Mouse (Mus musculus) forebrain, embryonic 14.5 days (tissue): ENCODE results near the gene Sult1d1. TPM values are rescaled to one million over a fixed set of nuclear protein-coding genes. Genes with fewer than 3 reads are reported as not detected.

Experiments used
- ATAC-seq: fragments of 200-750 bp; cut with Nextera tagmentation; 2 replicates; pipeline ENCODE4 v1.8.0; 2017; ENCODE audit warnings: mild to moderate bottlenecking, moderate library complexity
- DNase-seq: peaks from one replicate; pipeline ENCODE4 v3.0.0-alpha.2; 2015; ENCODE audit warnings: low spot score
- H3K27ac ChIP-seq: fragments of 300-500 bp; sonication (generic); 2 replicates; pipeline ENCODE4 v1.5.1; 2014; ENCODE audit warnings: low read depth, mild to moderate bottlenecking, control low read depth, low read length, moderate library complexity
- H3K27me3 ChIP-seq: fragments of 300-500 bp; sonication (generic); replicated peaks from 2 replicates; pipeline ENCODE4 v1.6.1; 2014; ENCODE audit warnings: low read length, control low read depth, mixed read lengths; ENCODE audit not compliant: control insufficient read depth, insufficient read depth
- H3K36me3 ChIP-seq: fragments of 300-500 bp; sonication (generic); 2 replicates; pipeline ENCODE4 v1.6.1; 2014; ENCODE audit warnings: low read length, control low read depth; ENCODE audit not compliant: control insufficient read depth, insufficient read depth
- H3K4me1 ChIP-seq: fragments of 300-500 bp; sonication (generic); 2 replicates; pipeline ENCODE4 v1.6.1; 2014; ENCODE audit warnings: antibody characterized with exemption, low read length, control low read depth; ENCODE audit not compliant: control insufficient read depth, insufficient read depth
- H3K4me2 ChIP-seq: fragments of 300-500 bp; sonication (generic); 2 replicates; pipeline ENCODE4 v1.6.1; 2014; ENCODE audit warnings: mild to moderate bottlenecking, control low read depth, low read length
- H3K4me3 ChIP-seq: fragments of 300-500 bp; sonication (generic); 2 replicates; pipeline ENCODE4 v1.5.1; 2014; ENCODE audit warnings: low read depth, low read length, control low read depth
- H3K9ac ChIP-seq: fragments of 300-500 bp; sonication (generic); 2 replicates; pipeline ENCODE4 v1.6.1; 2014; ENCODE audit warnings: mild to moderate bottlenecking, low read length, control low read depth, moderate library complexity
- H3K9me3 ChIP-seq: fragments of 300-500 bp; sonication (generic); replicated peaks from 2 replicates; pipeline ENCODE4 v1.6.1; 2016; ENCODE audit warnings: low read length, control low read depth, mixed read lengths; ENCODE audit not compliant: control insufficient read depth
- WGBS: fragments of 180-500 bp; shearing (Covaris S2); extraction: QIAGEN DNeasy Blood & Tissue Kit; methylation state at CpG from one replicate; pipeline ENCODE4 v1.1.7; 2014; 5-methylcytosine and 5-hydroxymethylcytosine counted together
- polyA plus RNA-seq: library from polyadenylated mRNA; unstranded; fragments of >200 nt; fragmentation: Nextera tagmentation; extraction: Ambion mirVana; gene quantifications from 2 replicates; pipeline ENCODE4 v1.2.1, GENCODE M21; 2014

Sult1d1 gene
- not detected in 2 replicates for polyA plus RNA-seq

- no peak within 1 kb of the TSS for H3K4me2 ChIP-seq
- H3K9me3 ChIP-seq: no peaks in the 10 kb centered on the region
- no peak within 1 kb of the TSS for H3K27ac ChIP-seq
- no peaks in the 10 kb centered on the region for H3K4me1 ChIP-seq
- H3K9ac ChIP-seq: no peak within 1 kb of the TSS
- WGBS: 83% methylated on average over 5 of the region's 5 CpGs
- no peaks in the 10 kb centered on the region for H3K27me3 ChIP-seq
- no peak for DNase-seq
- no peak for ATAC-seq
- no peaks in the 10 kb centered on the region for H3K36me3 ChIP-seq
- no peak within 1 kb of the TSS for H3K4me3 ChIP-seq
These were observed at the start of gene Sult1d1 for GRCm38 (mm10) chr5:87568845-87569244. Sult1d1 (minus strand) TSS chr5:87569027.

- Histone ChIP-seq H3K9ac (no peak overlapping the region), H3K4me1 (no peaks in the 10 kb centered on the region), H3K27ac (no peak overlapping the region), H3K9me3 (no peaks in the 10 kb centered on the region), H3K27me3 (no peaks in the 10 kb centered on the region), H3K36me3 (no peaks in the 10 kb centered on the region), H3K4me3 (no peak overlapping the region), H3K4me2 (no peak overlapping the region)
- DNase-seq: no peak
- WGBS: 92% methylated on average over 2 of the region's 2 CpGs
- ATAC-seq: no peak
These were observed 46.2 kb upstream of the Sult1d1 start for GRCm38 (mm10) chr5:87615128-87615390.

GRCm38 (mm10) chr5:87614364-87615127 lies 45.7 kb upstream of the Sult1d1 start:
- Histone ChIP-seq H3K4me2 (no peak overlapping the region), H3K36me3 (no peaks in the 10 kb centered on the region)
- ATAC-seq: no peak

GRCm38 (mm10) chr5:87601018-87601417 lies 32.2 kb upstream of the Sult1d1 start:
- Histone ChIP-seq H3K4me3 (no peak overlapping the region), H3K9ac (no peak overlapping the region), H3K36me3 (no peaks in the 10 kb centered on the region), H3K27me3 (no peaks in the 10 kb centered on the region), H3K4me2 (no peak overlapping the region), H3K27ac (no peak overlapping the region), H3K9me3 (no peaks in the 10 kb centered on the region), H3K4me1 (no peaks in the 10 kb centered on the region)
- DNase-seq: no peak
- no peak for ATAC-seq
- WGBS: 83% methylated on average over 3 of the region's 3 CpGs

More at GRCm38 (mm10) chr5:87614364-87615127, 45.7 kb upstream of the Sult1d1 start:
- no peak overlapping the region for H3K9ac ChIP-seq
- DNase-seq: no peak
- H3K4me1 ChIP-seq: no peaks in the 10 kb centered on the region
- H3K27me3 ChIP-seq: no peaks in the 10 kb centered on the region
- H3K4me3 ChIP-seq: no peak overlapping the region
- no peaks in the 10 kb centered on the region for H3K9me3 ChIP-seq
- no peak overlapping the region for H3K27ac ChIP-seq

GRCm38 (mm10) chr5:87597891-87598290 lies 29.1 kb upstream of the Sult1d1 start:
- ATAC-seq: no peak
- no peak overlapping the region for H3K27ac ChIP-seq
- WGBS: 77% methylated on average over 2 of the region's 2 CpGs

GRCm38 (mm10) chr5:87591494-87591893 lies 22.7 kb upstream of the Sult1d1 start, which contains the start of gene Sult1e1:
Sult1e1 (minus strand) TSS chr5:87591594.
- no peaks in the 10 kb centered on the region for H3K36me3 ChIP-seq
- no peaks in the 10 kb centered on the region for H3K4me1 ChIP-seq
- H3K9ac ChIP-seq: no peak within 1 kb of the TSS
- no peak within 1 kb of the TSS for H3K4me2 ChIP-seq
- 68% methylated on average over 5 of the region's 5 CpGs for WGBS
- H3K27ac ChIP-seq: no peak within 1 kb of the TSS
- ATAC-seq (no peak), DNase-seq (no peak)
- no peaks in the 10 kb centered on the region for H3K9me3 ChIP-seq
- no peak within 1 kb of the TSS for H3K4me3 ChIP-seq
- no peaks in the 10 kb centered on the region for H3K27me3 ChIP-seq

More at GRCm38 (mm10) chr5:87597891-87598290, 29.1 kb upstream of the Sult1d1 start:
- DNase-seq: no peak
- H3K36me3 ChIP-seq: no peaks in the 10 kb centered on the region
- H3K4me2 ChIP-seq: no peak overlapping the region
- H3K4me3 ChIP-seq: no peak overlapping the region
- H3K4me1 ChIP-seq: no peaks in the 10 kb centered on the region
- no peaks in the 10 kb centered on the region for H3K27me3 ChIP-seq
- H3K9me3 ChIP-seq: no peaks in the 10 kb centered on the region
- H3K9ac ChIP-seq: no peak overlapping the region

GRCm38 (mm10) chr5:87589916-87590315 lies 21.1 kb upstream of the Sult1d1 start:
- Histone ChIP-seq H3K4me1 (no peaks in the 10 kb centered on the region), H3K9ac (no peak overlapping the region), H3K9me3 (no peaks in the 10 kb centered on the region), H3K27ac (no peak overlapping the region), H3K27me3 (no peaks in the 10 kb centered on the region), H3K36me3 (no peaks in the 10 kb centered on the region), H3K4me3 (no peak overlapping the region), H3K4me2 (no peak overlapping the region)
- ATAC-seq (no peak), DNase-seq (no peak)
- WGBS: 86% methylated on average over 2 of the region's 2 CpGs

- Histone ChIP-seq H3K4me3 (no peak overlapping the region), H3K27ac (no peak overlapping the region), H3K4me2 (no peak overlapping the region), H3K4me1 (no peaks in the 10 kb centered on the region), H3K36me3 (no peaks in the 10 kb centered on the region), H3K9me3 (no peaks in the 10 kb centered on the region), H3K9ac (no peak overlapping the region), H3K27me3 (no peaks in the 10 kb centered on the region)
- no peak for ATAC-seq
- 84% methylated on average over 1 of the region's 1 CpGs for WGBS
- DNase-seq: no peak
These were observed 11.6 kb upstream of the Sult1d1 start for GRCm38 (mm10) chr5:87580389-87580788.

- H3K4me1 ChIP-seq: no peaks in the 10 kb centered on the region
- no peak for ATAC-seq
- no peak overlapping the region for H3K9ac ChIP-seq
- no peak overlapping the region for H3K4me2 ChIP-seq
- H3K9me3 ChIP-seq: no peaks in the 10 kb centered on the region
- H3K36me3 ChIP-seq: no peaks in the 10 kb centered on the region
- no peaks in the 10 kb centered on the region for H3K27me3 ChIP-seq
- no peak overlapping the region for H3K4me3 ChIP-seq
- WGBS: 64% methylated on average over 1 of the region's 1 CpGs
- no peak overlapping the region for H3K27ac ChIP-seq
- DNase-seq: no peak
These were observed 5.3 kb upstream of the Sult1d1 start for GRCm38 (mm10) chr5:87574174-87574573.
